Mouse (Mus musculus) heart, adult 2 months (tissue): ENCODE measurements around the gene As3mt.

Experiments used
- CTCF ChIP-seq: fragments of 200-600 bp; IDR thresholded peaks from 2 replicates; pipeline ENCODE4 v1.8.1; 2022; ENCODE audit warnings: antibody characterized with exemption, mild to moderate bottlenecking, moderate library complexity
- POLR2A ChIP-seq: fragments of 200-500 bp; IDR thresholded peaks from 2 replicates; pipeline ENCODE4 v1.6.1; 2011; ENCODE audit warnings: mild to moderate bottlenecking, low read depth, low read length, control low read depth; ENCODE audit not compliant: insufficient read depth

GRCm38 (mm10) chr19:46699011-46699481 is 8.2 kb upstream of the As3mt start:
- no peak for TF ChIP-seq CTCF
- no peak for TF ChIP-seq POLR2A
